Mouse (Mus musculus) MEL (cell line): ENCODE data around the gene Ankrd52. TPM values are rescaled to one million over a fixed set of nuclear protein-coding genes. Genes with fewer than 3 reads are reported as not detected.

Source experiments
- DNase-seq: peaks from one replicate; pipeline ENCODE4 v3.0.0; 2011; ENCODE audit warnings: low read depth, low spot score
- H3K27ac ChIP-seq: 2 replicates; pipeline ENCODE4 v1.5.1; 2012; ENCODE audit warnings: low read depth, mild to moderate bottlenecking, control low read depth, low read length, moderate library complexity; ENCODE audit not compliant: control insufficient read depth
- H3K27me3 ChIP-seq, 2 experiments: fragments of 150-350 bp in 1 of 2; sonication (generic) in 1 of 2; 2 replicates each; pipeline ENCODE4 v1.6.1; 2012; ENCODE audit warnings: low read length in 2 of 2, mild to moderate bottlenecking in 2 of 2, improper control_type of control experiment in 1 of 2, moderate library complexity in 1 of 2; ENCODE audit not compliant: insufficient read depth in 2 of 2, control insufficient read depth in 1 of 2
- H3K36me3 ChIP-seq, 2 experiments: 2 replicates each; pipeline ENCODE4 v1.6.1; 2012 to 2014; ENCODE audit warnings: low read length in 2 of 2, improper control_type of control experiment in 1 of 2, inconsistent platforms in 1 of 2, mild to moderate bottlenecking in 1 of 2; ENCODE audit not compliant: insufficient read depth in 2 of 2, control insufficient read depth in 1 of 2
- H3K4me1 ChIP-seq, 2 experiments: fragments of 150-350 bp in 1 of 2; sonication (generic) in 1 of 2; 2 replicates each; pipeline ENCODE4 v1.6.1; 2012; ENCODE audit warnings: low read length in 2 of 2, improper control_type of control experiment in 1 of 2, mild to moderate bottlenecking in 1 of 2; ENCODE audit not compliant: insufficient read depth in 2 of 2, control insufficient read depth in 1 of 2
- H3K4me3 ChIP-seq, 2 experiments: fragments of 150-350 bp in 1 of 2; sonication (generic) in 1 of 2; 2 replicates each; pipeline ENCODE4 v1.5.1; 2012; ENCODE audit warnings: low read depth in 2 of 2, low read length in 2 of 2, mild to moderate bottlenecking in 2 of 2, moderate library complexity in 2 of 2, control low read depth in 1 of 2, improper control_type of control experiment in 1 of 2; ENCODE audit not compliant: control insufficient read depth in 1 of 2, insufficient read depth in 1 of 2
- H3K79me2 ChIP-seq: 2 replicates; pipeline ENCODE4 v1.6.1; 2012; ENCODE audit warnings: mild to moderate bottlenecking, low read length, moderate library complexity; ENCODE audit not compliant: control insufficient read depth, poor library complexity, insufficient read depth
- H3K9ac ChIP-seq: 2 replicates; pipeline ENCODE4 v1.6.1; 2012; ENCODE audit warnings: low read depth, mild to moderate bottlenecking, control low read depth, low read length, moderate library complexity; ENCODE audit not compliant: control insufficient read depth, poor library complexity, severe bottlenecking
- H3K9me3 ChIP-seq: fragments of 150-350 bp; sonication (generic); replicated peaks from 2 replicates; pipeline ENCODE4 v1.6.1; 2012; ENCODE audit warnings: mild to moderate bottlenecking, low read length, improper control_type of control experiment, moderate library complexity; ENCODE audit not compliant: insufficient read depth
- CHD1 ChIP-seq: IDR thresholded peaks from 2 replicates; pipeline ENCODE4 v1.6.1; 2012; ENCODE audit warnings: low read depth, mild to moderate bottlenecking, inconsistent platforms, low read length, improper control_type of control experiment
- CHD2 ChIP-seq: IDR thresholded peaks from 2 replicates; pipeline ENCODE4 v1.6.1; 2011; ENCODE audit warnings: low read length, improper control_type of control experiment
- CTCF ChIP-seq, 3 experiments: IDR thresholded peaks in 2 of 3; conservative IDR thresholded peaks in 1 of 3; 2 replicates each; pipeline ENCODE4 v1.5.1; 2011 to 2012; ENCODE audit warnings: low read length in 3 of 3, low read depth in 2 of 3, mild to moderate bottlenecking in 2 of 3, improper control_type of control experiment in 1 of 3, inconsistent platforms in 1 of 3, mixed read lengths in 1 of 3, moderate library complexity in 1 of 3; ENCODE audit not compliant: control insufficient read depth in 1 of 3, insufficient read depth in 1 of 3, poor library complexity in 1 of 3, severe bottlenecking in 1 of 3
- ETS1 ChIP-seq: IDR thresholded peaks from 2 replicates; pipeline ENCODE4 v1.6.1; 2012; ENCODE audit warnings: low read depth, mild to moderate bottlenecking, inconsistent platforms, low read length, improper control_type of control experiment, moderate library complexity
- GABPA ChIP-seq: IDR thresholded peaks from 2 replicates; pipeline ENCODE4 v1.6.1; 2012; ENCODE audit warnings: low read depth, mild to moderate bottlenecking, inconsistent platforms, low read length, improper control_type of control experiment, moderate library complexity
- JUND ChIP-seq: IDR thresholded peaks from 2 replicates; pipeline ENCODE4 v1.6.1; 2011; ENCODE audit warnings: low read depth, mild to moderate bottlenecking, improper control_type of control experiment, low read length
- KAT2A ChIP-seq: conservative IDR thresholded peaks from 2 replicates; pipeline ENCODE4 v1.6.1; 2012; ENCODE audit warnings: low read depth, low read length, improper control_type of control experiment, inconsistent platforms
- MYB ChIP-seq: IDR thresholded peaks from 2 replicates; pipeline ENCODE4 v1.6.1; 2011; ENCODE audit warnings: mild to moderate bottlenecking, low read depth, low read length, improper control_type of control experiment
- NELFE ChIP-seq: IDR thresholded peaks from 2 replicates; pipeline ENCODE4 v1.6.1; 2011; ENCODE audit warnings: low read depth, low read length, improper control_type of control experiment
- NRF1 ChIP-seq: IDR thresholded peaks from 2 replicates; pipeline ENCODE4 v1.6.1; 2014; ENCODE audit warnings: low read depth, mild to moderate bottlenecking, inconsistent platforms, low read length, improper control_type of control experiment, moderate library complexity; ENCODE audit not compliant: poor library complexity, insufficient read depth, severe bottlenecking
- POLR2A ChIP-seq, 2 experiments: IDR thresholded peaks; 2 replicates each; pipeline ENCODE4 v1.6.1; 2011 to 2012; ENCODE audit warnings: low read length in 2 of 2, mild to moderate bottlenecking in 2 of 2, control low read depth in 1 of 2, improper control_type of control experiment in 1 of 2, low read depth in 1 of 2, moderate library complexity in 1 of 2; ENCODE audit not compliant: control insufficient read depth in 1 of 2, insufficient read depth in 1 of 2, poor library complexity in 1 of 2
- POLR2AphosphoS2 ChIP-seq: IDR thresholded peaks from 2 replicates; pipeline ENCODE4 v1.6.1; 2011; ENCODE audit warnings: low read length, improper control_type of control experiment
- RAD21 ChIP-seq: IDR thresholded peaks from 2 replicates; pipeline ENCODE4 v1.6.1; 2011; ENCODE audit warnings: mild to moderate bottlenecking, low read depth, low read length, improper control_type of control experiment
- RCOR1 ChIP-seq: IDR thresholded peaks from 2 replicates; pipeline ENCODE4 v1.6.1; 2012; ENCODE audit warnings: low read depth, mild to moderate bottlenecking, inconsistent platforms, low read length, improper control_type of control experiment
- SIN3A ChIP-seq: IDR thresholded peaks from 2 replicates; pipeline ENCODE4 v1.6.1; 2012; ENCODE audit warnings: low read length, improper control_type of control experiment, inconsistent platforms
- SMC3 ChIP-seq: IDR thresholded peaks from 2 replicates; pipeline ENCODE4 v1.6.1; 2011; ENCODE audit warnings: low read depth, low read length, improper control_type of control experiment
- TBP ChIP-seq: IDR thresholded peaks from 2 replicates; pipeline ENCODE4 v1.8.0; 2011; ENCODE audit warnings: low read depth, low read length, improper control_type of control experiment
- UBTF ChIP-seq: IDR thresholded peaks from 2 replicates; pipeline ENCODE4 v1.6.1; 2012; ENCODE audit warnings: low read depth, mild to moderate bottlenecking, inconsistent platforms, low read length, improper control_type of control experiment, moderate library complexity, borderline replicate concordance; ENCODE audit not compliant: insufficient read depth
- USF1 ChIP-seq: IDR thresholded peaks from 2 replicates; pipeline ENCODE4 v1.6.1; 2014; ENCODE audit warnings: low read depth, mild to moderate bottlenecking, inconsistent platforms, low read length, improper control_type of control experiment, moderate library complexity
- ZMIZ1 ChIP-seq: IDR thresholded peaks from 2 replicates; pipeline ENCODE4 v1.6.1; 2012; ENCODE audit warnings: low read depth, mild to moderate bottlenecking, inconsistent platforms, low read length, improper control_type of control experiment, moderate library complexity
- ZNF384 ChIP-seq: IDR thresholded peaks from 2 replicates; pipeline ENCODE4 v1.6.1; 2012; ENCODE audit warnings: low read depth, mild to moderate bottlenecking, inconsistent platforms, low read length, improper control_type of control experiment
- polyA plus RNA-seq, 2 experiments: library from polyadenylated mRNA; stranded (reverse) in 1 of 2; unstranded in 1 of 2; fragments of >175 nt in 1 of 2; fragments of >200 nt in 1 of 2; gene quantifications; 2 replicates each; pipeline versions ENCODE4 v1.2.1 to v1.2.4; 2012; ENCODE audit warnings: low replicate concordance in 2 of 2, low read depth in 1 of 2; ENCODE audit not compliant: insufficient read length in 2 of 2, insufficient read depth in 1 of 2, missing spikeins in 1 of 2
- total RNA-seq: library from RNA; depleted of rRNA; stranded (reverse); fragments of 300-350 nt; gene quantifications from 2 replicates; pipeline ENCODE4 v1.2.3, GENCODE M21; 2012

The Ankrd52 gene
- total and polyA plus RNA-seq, 3 experiments, result 9.5 to 39.9 TPM; not detected in 1

DNA sequence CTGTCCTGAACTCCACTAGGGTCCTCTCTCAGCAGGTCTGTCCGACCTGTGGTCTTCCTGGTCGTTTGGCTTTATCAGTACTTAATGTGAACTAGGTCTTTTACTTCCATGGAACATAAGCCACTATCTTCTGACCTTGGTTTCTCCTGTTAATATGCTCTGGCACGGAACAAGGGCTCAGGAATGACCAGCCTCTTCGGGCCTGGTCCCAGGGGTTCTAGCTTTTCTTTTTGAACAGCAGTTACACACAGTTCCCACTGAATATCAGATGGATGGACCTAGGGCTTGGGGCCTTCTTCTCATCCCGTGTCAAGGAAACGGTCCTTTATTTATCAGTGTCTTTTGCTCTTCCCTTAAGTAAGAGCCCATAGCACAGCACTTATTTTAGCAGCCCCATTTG lies 15.1 kb upstream of the Ankrd52 start:
- H3K9ac ChIP-seq, result no peak overlapping the region
- H3K4me1 ChIP-seq, result peaks cover 6 to 7% of the 10 kb centered on the region in 2 experiments
- DNase-seq, result no peak
- no peak overlapping the region for H3K4me3 ChIP-seq
- H3K9me3 ChIP-seq, result no peaks in the 10 kb centered on the region
- no peaks in the 10 kb centered on the region for H3K27me3 ChIP-seq
- H3K79me2 ChIP-seq, result no peaks in the 10 kb centered on the region
- no peak overlapping the region for H3K27ac ChIP-seq
- H3K36me3 ChIP-seq, result peaks cover 7 to 39% of the 10 kb centered on the region in 2 experiments
- TF ChIP-seq POLR2AphosphoS2 (0 out of 2 replicates have a peak, but pooled peaks have one; percentile 29), CHD1 (no peak), POLR2A (IDR thresholded peaks at IDR 0.05; ENCODE audit: control insufficient read depth in 1 of 2, insufficient read depth in 1 of 2, low read depth in 1 of 2, low read length in 2 of 2, poor library complexity in 1 of 2) (0 out of 4 replicates have a peak, but pooled peaks of 1 of the 2 experiments have one; percentile 13), NELFE (no peak), ETS1 (no peak), NRF1 (no peak), ZNF384 (no peak), RCOR1 (no peak), KAT2A (no peak), TBP (no peak), SMC3 (no peak), JUND (no peak), USF1 (no peak), GABPA (no peak), MYB (no peak), CHD2 (no peak), UBTF (no peak)
- TF ChIP-seq, all 39 proteins: peak for 2

DNA sequence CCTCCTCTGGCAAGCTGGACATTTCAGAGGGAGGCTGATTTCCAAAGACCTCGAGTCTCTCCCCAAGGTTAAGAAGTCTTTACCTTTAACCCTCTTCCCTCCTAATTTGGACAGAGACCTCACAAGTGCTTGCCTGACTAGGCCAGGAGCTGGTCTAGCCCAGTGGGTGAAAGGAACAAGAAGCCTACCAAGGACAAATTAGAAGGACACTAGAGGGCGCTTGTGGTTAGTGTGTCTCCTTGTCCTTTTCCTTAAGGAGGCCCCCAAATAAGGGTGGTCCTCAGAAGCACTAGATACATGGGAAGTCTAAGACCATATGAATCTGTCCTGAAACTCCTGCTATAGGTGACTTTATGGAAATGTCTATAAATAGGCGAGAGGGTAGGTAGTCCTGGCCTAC lies 14.3 kb upstream of the Ankrd52 start:
- H3K9me3 ChIP-seq, result no peaks in the 10 kb centered on the region
- no peaks in the 10 kb centered on the region for H3K27me3 ChIP-seq
- H3K27ac ChIP-seq, result no peak overlapping the region
- no peak overlapping the region for H3K4me3 ChIP-seq
- no peaks in the 10 kb centered on the region; the same call in 1 of the 2 replicates for H3K79me2 ChIP-seq
- peaks cover 6 to 7% of the 10 kb centered on the region in 2 experiments for H3K4me1 ChIP-seq
- peaks cover 7 to 33% of the 10 kb centered on the region in 2 experiments for H3K36me3 ChIP-seq
- no peak for TF ChIP-seq SIN3A
- TF ChIP-seq SMC3, result peak; percentile 48
- no peak for TF ChIP-seq POLR2AphosphoS2
- TF ChIP-seq CTCF (IDR thresholded peaks at IDR 0.05 in 2 of 3, conservative IDR thresholded peaks at IDR 0.05 in 1 of 3; ENCODE audit: control insufficient read depth in 1 of 3, insufficient read depth in 1 of 3, low read depth in 2 of 3, low read length in 3 of 3, poor library complexity in 1 of 3, severe bottlenecking in 1 of 3), result peak; percentile 37 to 62 (median 52)
- TF ChIP-seq KAT2A, result no peak
- no peak for TF ChIP-seq ETS1
- 0 out of 2 replicates have a peak, but pooled peaks have one; percentile 13 for TF ChIP-seq ZMIZ1
- TF ChIP-seq RAD21, result peak; percentile 16
- no peak for TF ChIP-seq USF1
- TF ChIP-seq, all 39 proteins: peak for 4
- DNase-seq, result peak; percentile 66
- no peak overlapping the region for H3K9ac ChIP-seq
